Comparison of ENCODE assay signal across 9 mouse cellular contexts in the genomic region with DNA sequence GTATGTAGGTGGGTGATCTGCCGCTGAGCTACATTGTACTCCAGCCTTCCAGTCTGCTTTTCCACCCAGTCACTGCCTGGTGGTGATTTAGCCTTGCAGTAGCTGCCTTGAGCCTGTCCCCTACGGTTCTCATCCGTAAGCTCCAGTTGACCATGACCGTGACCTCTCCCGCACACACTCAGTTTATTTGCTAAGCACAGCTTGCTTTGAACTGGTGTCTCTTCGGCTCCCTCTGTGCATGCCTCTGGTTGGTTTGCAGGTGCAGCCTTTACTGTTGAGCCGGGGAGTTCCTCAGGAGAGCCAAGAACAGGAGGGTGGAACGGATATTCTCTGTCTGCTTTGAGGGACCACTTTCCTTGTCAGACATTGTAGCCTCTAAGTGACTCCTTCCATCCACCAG.
A peak's percentile ranks its signal among the peaks of the same experiment; 100 is the strongest.
DNase-seq lines count a peak whose midpoint lies in the region; ATAC-seq and TF ChIP-seq lines count a peak whose summit lies in the region.
"Had no signal": no experiment of that assay in that cellular context is flagged by ENCODE, and none has a peak within 500 bp of the region (broad histone marks: within the 10 kb centered on the region; RNA-seq: fewer than 3 reads in every experiment).

No protein-coding gene starts in this region.

- H3K27me3 ChIP-seq in lung, embryonic 14.5 days (ENCODE audit: insufficient read depth, low read length) = no peaks in the 10 kb centered on the region
- no peaks in the 10 kb centered on the region for H3K27me3 ChIP-seq in small intestine, adult 2 months (ENCODE audit: control insufficient read depth, insufficient read depth, low read length)

- 42% methylated on average over 8 of the region's 8 CpGs for WGBS in lung, embryonic 14.5 days
- WGBS in small intestine, adult 2 months = 83% methylated on average over 8 of the region's 8 CpGs

- H3K36me3 ChIP-seq in lung, embryonic 14.5 days (ENCODE audit: insufficient read depth) = no peaks in the 10 kb centered on the region
- H3K36me3 ChIP-seq in small intestine, adult 2 months (ENCODE audit: control insufficient read depth, insufficient read depth, low read length) = no peaks in the 10 kb centered on the region

- DNase-seq in lung, embryonic 14.5 days = peak; percentile 27
- DNase-seq in lung, postnatal 10 days = no peak
- peak; percentile 15 for DNase-seq in brain, embryonic 14.5 days (ENCODE audit: low read depth)
- DNase-seq in kidney, adult 9 months = peak; percentile 55
- DNase-seq in urinary bladder, postnatal 14 days (ENCODE audit: low spot score) = no peak
- DNase-seq: lung, adult 18-20 months had no signal

- peak overlapping the region; percentile 62 for H3K27ac ChIP-seq in lung, embryonic 14.5 days (ENCODE audit: low read depth)
- H3K27ac ChIP-seq in small intestine, adult 2 months (ENCODE audit: insufficient read depth, low read depth, low read length) = peak overlapping the region; percentile 53

- H3K9me3 ChIP-seq in lung, embryonic 14.5 days (ENCODE audit: low read depth, low read length) = no peaks in the 10 kb centered on the region

- no peak overlapping the region for H3K9ac ChIP-seq in lung, embryonic 14.5 days

- H3K4me2 ChIP-seq in lung, embryonic 14.5 days = peak overlapping the region; percentile 50; the same call in 1 of the 2 replicates

- no peak for TF ChIP-seq POLR2A in brain, embryonic 14.5 days (IDR thresholded peaks at IDR 0.05; ENCODE audit: borderline replicate concordance, extremely low read depth, insufficient read depth, insufficient read length, poor library complexity, severe bottlenecking)
- TF ChIP-seq POLR2A in small intestine, adult 2 months (IDR thresholded peaks at IDR 0.05; ENCODE audit: low read depth, low read length) = no peak

- no peak for ATAC-seq in lung, embryonic 14.5 days (ENCODE audit: insufficient read depth)
- no peak for ATAC-seq in granulocyte monocyte progenitor cell, adult 5-6 weeks (replicated peaks; ENCODE audit: poor library complexity, severe bottlenecking)
- ATAC-seq in megakaryocyte-erythroid progenitor cell, adult 5-6 weeks (replicated peaks; ENCODE audit: low FRiP score, low TSS enrichment, poor library complexity, severe bottlenecking) = no peak

- TF ChIP-seq CTCF in lung, embryonic 14.5 days (IDR thresholded peaks at IDR 0.05; ENCODE audit: low read depth) = no peak
- TF ChIP-seq CTCF in brain, embryonic 14.5 days (IDR thresholded peaks at IDR 0.05; ENCODE audit: borderline replicate concordance, extremely low read depth, insufficient read depth, insufficient read length) = no peak
- no peak for TF ChIP-seq CTCF in small intestine, adult 2 months (IDR thresholded peaks at IDR 0.05; ENCODE audit: extremely low read depth, insufficient read length, insufficient replicate concordance, low read depth, low read length)

- H3K4me3 ChIP-seq in lung, embryonic 14.5 days (ENCODE audit: low read depth, low read length) = no peak overlapping the region
- no peak overlapping the region for H3K4me3 ChIP-seq in small intestine, adult 2 months (ENCODE audit: low read depth, low read length)

- peaks cover 39% of the 10 kb centered on the region for H3K4me1 ChIP-seq in lung, embryonic 14.5 days (ENCODE audit: insufficient read depth)
- H3K4me1 ChIP-seq in small intestine, adult 2 months (ENCODE audit: control insufficient read depth, insufficient read depth, insufficient read length, low read length) = peaks cover 14% of the 10 kb centered on the region

Comparison
In these comparisons a context has a peak if more than half of its experiments do, and no peak if none do; other contexts are left out.
1. DNase-seq: peak in lung, embryonic 14.5 days (single experiment), brain, embryonic 14.5 days (single experiment) and kidney, adult 9 months (single experiment); none in lung, postnatal 10 days (single experiment) and urinary bladder, postnatal 14 days (single experiment).